Mouse (Mus musculus) liver, adult 2 months (tissue): ENCODE results near the gene Olfr357. TPM values are rescaled to one million over a fixed set of nuclear protein-coding genes. Genes with fewer than 3 reads are reported as not detected.

Experiments used
- DNase-seq: peaks from one replicate; pipeline ENCODE4 v3.0.0-alpha.2; 2011; ENCODE audit warnings: low read depth, low spot score; ENCODE audit errors: extremely low read depth
- H3K27ac ChIP-seq: fragments of 200-500 bp; replicated peaks from 2 replicates; pipeline ENCODE4 v1.5.1; 2012; ENCODE audit warnings: low read depth, mild to moderate bottlenecking, control low read depth, inconsistent platforms, low read length; ENCODE audit not compliant: insufficient read depth
- H3K27me3 ChIP-seq: fragments of 200-500 bp; 2 replicates; pipeline ENCODE4 v1.6.1; 2012; ENCODE audit warnings: mild to moderate bottlenecking, moderate library complexity, low read length, inconsistent platforms; ENCODE audit not compliant: control insufficient read depth, insufficient read depth
- H3K36me3 ChIP-seq: fragments of 200-500 bp; 2 replicates; pipeline ENCODE4 v1.6.1; 2012; ENCODE audit warnings: low read length, inconsistent platforms; ENCODE audit not compliant: control insufficient read depth, insufficient read depth
- H3K4me1 ChIP-seq: fragments of 200-500 bp; 2 replicates; pipeline ENCODE4 v1.6.1; 2011; ENCODE audit warnings: low read length; ENCODE audit not compliant: control insufficient read depth, insufficient read depth
- H3K4me3 ChIP-seq: fragments of 200-500 bp; 2 replicates; pipeline ENCODE4 v1.5.1; 2011; ENCODE audit warnings: low read depth, mild to moderate bottlenecking, control low read depth, low read length, moderate library complexity; ENCODE audit not compliant: insufficient read depth
- H3K79me2 ChIP-seq: fragments of 200-500 bp; 2 replicates; pipeline ENCODE4 v1.6.1; 2012; ENCODE audit warnings: inconsistent platforms, mild to moderate bottlenecking, low read length, moderate library complexity; ENCODE audit not compliant: control insufficient read depth, insufficient read depth
- H3K9ac ChIP-seq: fragments of 200-500 bp; 2 replicates; pipeline ENCODE4 v1.6.1; 2012; ENCODE audit warnings: low read depth, mild to moderate bottlenecking, control low read depth, inconsistent platforms, low read length
- CTCF ChIP-seq: fragments of 200-500 bp; IDR thresholded peaks from 2 replicates; pipeline ENCODE4 v1.5.1; 2011; ENCODE audit warnings: low read depth, low read length, control low read depth
- POLR2A ChIP-seq: fragments of 200-500 bp; IDR thresholded peaks from 2 replicates; pipeline ENCODE4 v1.6.1; 2011; ENCODE audit warnings: low read length, control low read depth; ENCODE audit not compliant: insufficient read depth; ENCODE audit errors: extremely low read depth
- WGBS: fragments of 180-500 bp; shearing (Covaris S2); methylation state at CpG from one replicate; pipeline ENCODE4 v1.1.7; 2018; 5-methylcytosine and 5-hydroxymethylcytosine counted together
- polyA plus RNA-seq: library from polyadenylated mRNA; depleted of rRNA; stranded (reverse); fragments of >200 nt; gene quantifications from 2 replicates; pipeline ENCODE4 v1.2.3, GENCODE M21; 2012; rRNA removed
- total RNA-seq: library from RNA; depleted of rRNA; stranded (reverse); fragments of >200 nt; gene quantifications from 2 replicates; pipeline ENCODE4 v1.2.3, GENCODE M21; 2014; rRNA removed

Olfr357 gene
- total RNA-seq (not detected in 2 replicates), polyA plus RNA-seq (not detected in 2 replicates)

DNA sequence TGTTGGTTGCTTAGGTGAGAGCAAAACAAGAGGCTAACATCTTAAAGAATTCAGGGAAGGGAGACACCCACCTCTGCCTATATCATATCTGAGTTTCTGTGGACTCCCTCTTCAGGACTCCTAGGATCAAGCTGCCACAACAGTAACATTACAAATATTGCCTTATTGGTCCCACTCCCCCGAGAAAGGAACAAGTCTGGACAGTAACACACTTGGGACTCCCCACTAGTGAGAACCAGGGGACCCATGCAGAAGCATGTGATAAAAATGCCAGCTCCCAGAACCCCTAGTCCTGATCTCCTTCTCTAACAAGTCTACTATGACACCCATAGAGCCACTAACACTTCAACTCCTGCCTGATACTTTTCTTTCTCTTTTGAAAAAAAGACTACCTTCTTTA is at the start of gene Olfr357:
TSS of gene Olfr357 (plus strand) at position 301 of the 400 bp plus-strand sequence.
- no peak for TF ChIP-seq CTCF
- no peak for TF ChIP-seq POLR2A
- Histone ChIP-seq H3K9ac (no peak within 1 kb of the TSS), H3K4me1 (no peaks in the 10 kb centered on the region), H3K36me3 (no peaks in the 10 kb centered on the region), H3K4me3 (no peak within 1 kb of the TSS), H3K27me3 (no peaks in the 10 kb centered on the region), H3K79me2 (no peaks in the 10 kb centered on the region), H3K27ac (no peak within 1 kb of the TSS)
- WGBS: 38% methylated on average over 1 of the region's 1 CpGs
- DNase-seq: no peak

DNA sequence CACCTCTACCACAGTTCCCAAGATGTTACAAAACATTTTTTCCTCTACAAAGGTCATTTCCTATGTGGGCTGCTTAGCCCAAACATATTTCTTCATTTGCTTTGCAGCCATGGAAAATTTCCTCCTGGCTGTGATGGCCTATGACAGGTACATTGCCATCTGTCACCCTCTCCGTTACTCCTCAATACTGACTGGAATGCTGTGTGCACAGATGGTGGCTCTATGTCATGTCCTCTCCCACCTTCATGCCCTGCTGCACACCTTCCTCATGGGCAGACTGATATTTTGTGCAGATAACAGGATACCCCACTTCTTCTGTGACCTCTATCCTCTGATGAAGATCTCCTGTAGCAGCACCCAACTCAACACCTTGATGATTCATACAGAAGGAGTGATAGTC is 3.4 kb downstream of the Olfr357 start:
- 72% methylated on average over 1 of the region's 1 CpGs for WGBS
- Histone ChIP-seq H3K4me1 (no peaks in the 10 kb centered on the region), H3K9ac (no peak overlapping the region), H3K79me2 (no peaks in the 10 kb centered on the region), H3K27ac (no peak overlapping the region), H3K27me3 (no peaks in the 10 kb centered on the region), H3K4me3 (no peak overlapping the region), H3K36me3 (no peaks in the 10 kb centered on the region)
- no peak for DNase-seq
- TF ChIP-seq CTCF (no peak), POLR2A (no peak)

DNA sequence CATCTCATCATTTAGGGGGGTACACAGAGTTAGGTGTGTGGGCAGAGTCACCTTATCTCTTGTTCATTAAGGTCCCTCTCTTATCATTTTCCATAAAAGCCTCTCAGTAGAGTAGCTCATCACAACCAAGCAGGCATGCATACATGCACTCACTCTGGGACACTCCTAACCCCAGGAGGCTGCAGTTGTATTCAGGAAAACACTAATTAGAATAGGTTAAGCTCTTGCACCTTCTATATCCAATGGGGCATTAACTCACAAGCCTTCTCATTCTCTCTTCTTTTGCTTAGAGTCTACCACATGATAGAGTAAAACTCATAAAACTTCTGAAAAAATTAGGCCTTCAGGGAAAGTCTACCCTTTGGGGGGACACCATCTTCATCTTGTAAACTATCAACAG is 15.6 kb downstream of the Olfr357 start, which contains the start of gene Olfr358:
TSS of gene Olfr358 (minus strand) at position 101 of the 400 bp plus-strand sequence.
- Histone ChIP-seq H3K27ac (no peak within 1 kb of the TSS), H3K9ac (no peak within 1 kb of the TSS), H3K4me1 (no peaks in the 10 kb centered on the region), H3K36me3 (no peaks in the 10 kb centered on the region), H3K79me2 (no peaks in the 10 kb centered on the region), H3K27me3 (no peaks in the 10 kb centered on the region), H3K4me3 (no peak within 1 kb of the TSS)
- DNase-seq: no peak
- TF ChIP-seq POLR2A: no peak
- no peak for TF ChIP-seq CTCF

Other genes starting within 250 kb of the Olfr357 start
- not detected in 2 replicates for gene Olfr348, start 209.6 kb upstream of the Olfr357 start, total RNA-seq
- not detected in 2 replicates for gene Olfr348, start 209.6 kb upstream of the Olfr357 start, polyA plus RNA-seq
- not detected in 2 replicates for gene Olfr50, start 203.3 kb upstream of the Olfr357 start, total RNA-seq
- gene Olfr50, start 203.3 kb upstream of the Olfr357 start, polyA plus RNA-seq: not detected in 2 replicates
- gene Olfr3, start 176.8 kb upstream of the Olfr357 start, total RNA-seq: not detected in 2 replicates
- not detected in 2 replicates for gene Olfr3, start 176.8 kb upstream of the Olfr357 start, polyA plus RNA-seq
- gene Olfr350, start 147.5 kb upstream of the Olfr357 start, total RNA-seq: not detected in 2 replicates
- not detected in 2 replicates for gene Olfr350, start 147.5 kb upstream of the Olfr357 start, polyA plus RNA-seq
- not detected in 2 replicates for gene Olfr351, start 131.2 kb upstream of the Olfr357 start, total RNA-seq
- gene Olfr351, start 131.2 kb upstream of the Olfr357 start, polyA plus RNA-seq: not detected in 2 replicates
- not detected in 2 replicates for gene Olfr352, start 125.4 kb upstream of the Olfr357 start, total RNA-seq
- gene Olfr352, start 125.4 kb upstream of the Olfr357 start, polyA plus RNA-seq: not detected in 2 replicates
- not detected in 2 replicates for gene Olfr353, start 100.9 kb upstream of the Olfr357 start, total RNA-seq
- gene Olfr353, start 100.9 kb upstream of the Olfr357 start, polyA plus RNA-seq: not detected in 2 replicates
- not detected in 2 replicates for gene Olfr354, start 88.1 kb upstream of the Olfr357 start, total RNA-seq
- not detected in 2 replicates for gene Olfr354, start 88.1 kb upstream of the Olfr357 start, polyA plus RNA-seq
- not detected in 2 replicates for gene Olfr355, start 64.9 kb upstream of the Olfr357 start, total RNA-seq
- not detected in 2 replicates for gene Olfr355, start 64.9 kb upstream of the Olfr357 start, polyA plus RNA-seq
- not detected in 2 replicates for gene Olfr356, start 56.7 kb upstream of the Olfr357 start, total RNA-seq
- not detected in 2 replicates for gene Olfr356, start 56.7 kb upstream of the Olfr357 start, polyA plus RNA-seq
- gene Olfr358, start 15.5 kb downstream of the Olfr357 start, total RNA-seq: not detected in 2 replicates
- gene Olfr358, start 15.5 kb downstream of the Olfr357 start, polyA plus RNA-seq: not detected in 2 replicates
- gene Olfr360, start 71.9 kb downstream of the Olfr357 start, total RNA-seq: not detected in 2 replicates
- gene Olfr360, start 71.9 kb downstream of the Olfr357 start, polyA plus RNA-seq: not detected in 2 replicates
- not detected in 2 replicates for gene Olfr361, start 95.5 kb downstream of the Olfr357 start, total RNA-seq
- gene Olfr361, start 95.5 kb downstream of the Olfr357 start, polyA plus RNA-seq: not detected in 2 replicates
- gene Olfr362, start 124.1 kb downstream of the Olfr357 start, total RNA-seq: not detected in 2 replicates
- gene Olfr362, start 124.1 kb downstream of the Olfr357 start, polyA plus RNA-seq: not detected in 2 replicates
- not detected in 2 replicates for gene Olfr364-ps1, start 145.5 kb downstream of the Olfr357 start, total RNA-seq
- gene Olfr364-ps1, start 145.5 kb downstream of the Olfr357 start, polyA plus RNA-seq: not detected in 2 replicates
- gene Olfr365, start 194.4 kb downstream of the Olfr357 start, total RNA-seq: not detected in 2 replicates
- not detected in 2 replicates for gene Olfr365, start 194.4 kb downstream of the Olfr357 start, polyA plus RNA-seq
- not detected in 2 replicates for gene Olfr366, start 217.7 kb downstream of the Olfr357 start, total RNA-seq
- not detected in 2 replicates for gene Olfr366, start 217.7 kb downstream of the Olfr357 start, polyA plus RNA-seq